Mouse (Mus musculus) cerebellum, adult 2 months (tissue): ENCODE results near the gene Cldn12. TPM values are rescaled to one million over a fixed set of nuclear protein-coding genes. Genes with fewer than 3 reads are reported as not detected.

Experiments used
- DNase-seq, 2 experiments: peaks; one replicate each; pipeline ENCODE4 v3.0.0; 2021
- H3K27ac ChIP-seq: fragments of 200-500 bp; 2 replicates; pipeline ENCODE4 v1.5.1; 2012; ENCODE audit warnings: low read length, control low read depth, inconsistent platforms; ENCODE audit not compliant: insufficient read depth
- H3K27me3 ChIP-seq: fragments of 200-500 bp; 2 replicates; pipeline ENCODE4 v1.6.1; 2012; ENCODE audit warnings: inconsistent platforms, mild to moderate bottlenecking, low read length, moderate library complexity; ENCODE audit not compliant: control insufficient read depth, insufficient read depth
- H3K4me1 ChIP-seq: fragments of 200-500 bp; 2 replicates; pipeline ENCODE4 v1.6.1; 2011; ENCODE audit warnings: low read length; ENCODE audit not compliant: control insufficient read depth, insufficient read depth
- H3K4me3 ChIP-seq: fragments of 200-500 bp; replicated peaks from 2 replicates; pipeline ENCODE3; 2011; ENCODE audit warnings: mild to moderate bottlenecking, low read depth, low read length, control low read depth; ENCODE audit not compliant: insufficient read depth
- CTCF ChIP-seq: fragments of 200-500 bp; IDR thresholded peaks from 2 replicates; pipeline ENCODE4 v1.5.1; 2011; ENCODE audit warnings: low read depth, mild to moderate bottlenecking, control low read depth, low read length, moderate library complexity, borderline replicate concordance; ENCODE audit not compliant: insufficient read depth
- POLR2A ChIP-seq: fragments of 200-500 bp; IDR thresholded peaks from 2 replicates; pipeline ENCODE4 v1.6.1; 2011; ENCODE audit warnings: low read length, control low read depth, borderline replicate concordance; ENCODE audit not compliant: insufficient read depth
- WGBS: fragments of 180-500 bp; shearing (Covaris S2); methylation state at CpG from one replicate; pipeline ENCODE4 v1.1.7; 2018; 5-methylcytosine and 5-hydroxymethylcytosine counted together
- polyA plus RNA-seq: library from polyadenylated mRNA; depleted of rRNA; stranded (reverse); fragments of >200 nt; gene quantifications from 2 replicates; pipeline ENCODE4 v1.2.3, GENCODE M21; 2012; rRNA removed

Cldn12 gene
- polyA plus RNA-seq, result 44.9 and 45.0 TPM in 2 replicates

DNA sequence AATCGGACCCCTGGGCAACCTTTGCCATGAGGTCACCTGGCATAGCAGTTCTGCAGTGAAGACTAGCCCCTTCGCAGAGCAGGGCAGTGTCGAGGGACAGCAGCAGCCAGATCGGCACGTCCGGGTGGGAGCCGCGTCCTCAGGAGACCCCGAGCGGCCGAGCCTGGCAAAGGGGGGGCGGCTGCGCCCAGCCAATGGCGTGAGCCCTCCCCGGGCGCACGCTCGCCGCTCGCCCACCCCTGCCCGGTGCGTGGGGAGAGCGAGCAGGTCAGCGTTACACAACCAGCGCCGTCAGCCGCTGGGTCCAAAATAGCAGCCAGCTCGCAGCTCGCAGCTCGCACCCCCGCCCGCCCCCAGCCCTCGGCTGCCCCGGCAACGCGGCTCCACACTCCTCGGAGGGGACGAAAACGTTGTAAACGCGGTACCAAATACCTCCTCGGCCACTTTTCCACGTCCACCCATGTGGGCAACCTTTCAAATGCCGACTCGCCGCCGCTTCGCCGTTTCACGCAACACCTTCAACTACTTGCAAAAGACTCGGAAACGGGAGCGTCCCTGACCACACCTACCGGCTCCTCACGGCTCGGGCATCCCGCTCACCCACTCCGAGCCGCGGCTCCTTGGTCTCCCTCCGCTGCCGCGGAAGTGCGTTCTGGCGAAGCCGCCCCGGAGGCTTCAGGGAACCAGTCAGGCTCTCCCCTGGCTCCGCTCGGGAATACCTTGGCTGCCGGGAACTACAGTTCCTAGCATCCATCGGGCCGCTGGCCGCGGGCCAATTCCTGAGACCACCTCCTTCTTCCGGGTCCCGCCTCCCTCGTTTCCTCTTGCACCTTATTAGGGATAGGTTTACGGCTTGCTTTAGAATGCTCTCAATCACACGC lies at the start of gene Cldn12:
TSS of gene Cldn12 (minus strand) at position 763 of the 881 bp plus-strand sequence.
- Histone ChIP-seq H3K4me3 (peak within 1 kb of the TSS; percentile 94), H3K27ac (peak within 1 kb of the TSS; percentile 93), H3K27me3 (no peaks in the 10 kb centered on the region), H3K4me1 (peaks cover 6% of the 10 kb centered on the region; the same call in 1 of the 2 replicates)
- peak; percentile 66; the same call in 1 of the 2 replicates for TF ChIP-seq POLR2A
- TF ChIP-seq CTCF, result no peak
- WGBS, result under 1% methylated on average over 79 of the region's 79 CpGs
- DNase-seq, result peak; percentile 97 to 98

DNA sequence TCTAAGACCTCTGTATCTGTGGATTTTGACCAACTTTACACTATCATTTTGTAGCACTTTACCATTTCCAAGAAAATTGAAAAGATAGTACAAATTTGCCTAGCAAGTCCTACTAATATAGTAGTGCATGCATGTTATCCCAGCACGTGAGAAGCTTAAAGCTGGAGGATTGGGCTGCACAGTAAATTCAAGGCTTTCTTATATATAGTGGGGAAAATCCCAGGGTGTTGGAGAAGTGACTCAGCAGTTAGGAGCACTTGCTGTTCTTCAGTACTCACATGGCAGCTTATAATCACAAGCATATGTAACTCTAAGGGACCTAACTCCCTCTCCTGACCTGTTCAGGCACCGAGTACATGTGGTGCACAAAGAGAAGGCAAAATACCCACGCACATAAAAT lies 47.7 kb upstream of the Cldn12 start:
- Histone ChIP-seq H3K27me3 (no peaks in the 10 kb centered on the region), H3K4me3 (no peak overlapping the region), H3K4me1 (no peaks in the 10 kb centered on the region), H3K27ac (no peak overlapping the region)
- no peak for TF ChIP-seq CTCF
- no peak for TF ChIP-seq POLR2A
- no peak for DNase-seq
- WGBS, result 73% methylated on average over 3 of the region's 3 CpGs

DNA sequence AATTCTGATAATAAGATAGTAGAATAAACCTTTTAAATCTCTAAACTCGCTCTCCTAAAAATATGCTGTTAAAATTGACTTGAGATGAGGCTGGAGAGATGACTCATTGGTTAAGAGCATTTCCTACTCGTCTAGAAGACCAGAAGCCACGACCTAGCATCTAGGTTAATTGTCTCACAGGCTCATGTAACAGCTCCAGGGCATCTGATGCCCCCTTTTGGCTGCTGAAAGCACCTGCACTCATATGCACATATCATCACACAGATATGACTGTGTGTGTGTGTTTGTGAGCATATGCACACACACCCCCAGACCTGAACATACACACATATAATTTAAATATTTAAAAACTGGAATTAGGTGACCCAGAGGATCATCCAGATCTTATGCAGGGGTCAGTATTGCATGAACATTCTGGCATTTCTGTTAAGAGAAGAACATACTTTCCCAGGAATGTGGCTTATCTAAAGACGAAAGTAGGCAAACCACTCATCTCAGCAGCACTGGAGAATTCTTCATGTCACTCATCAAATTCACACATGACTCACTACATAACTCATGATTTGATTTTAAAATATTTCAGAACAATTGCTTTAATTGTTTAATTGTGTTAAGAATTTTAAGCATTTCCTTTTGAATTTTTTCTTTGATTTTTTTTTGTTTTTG lies 46.4 kb upstream of the Cldn12 start:
- Histone ChIP-seq H3K4me1 (no peaks in the 10 kb centered on the region), H3K27ac (no peak overlapping the region), H3K4me3 (no peak overlapping the region), H3K27me3 (no peaks in the 10 kb centered on the region)
- WGBS, result 71% methylated on average over 4 of the region's 4 CpGs
- DNase-seq, result no peak
- TF ChIP-seq CTCF, result no peak
- no peak for TF ChIP-seq POLR2A

DNA sequence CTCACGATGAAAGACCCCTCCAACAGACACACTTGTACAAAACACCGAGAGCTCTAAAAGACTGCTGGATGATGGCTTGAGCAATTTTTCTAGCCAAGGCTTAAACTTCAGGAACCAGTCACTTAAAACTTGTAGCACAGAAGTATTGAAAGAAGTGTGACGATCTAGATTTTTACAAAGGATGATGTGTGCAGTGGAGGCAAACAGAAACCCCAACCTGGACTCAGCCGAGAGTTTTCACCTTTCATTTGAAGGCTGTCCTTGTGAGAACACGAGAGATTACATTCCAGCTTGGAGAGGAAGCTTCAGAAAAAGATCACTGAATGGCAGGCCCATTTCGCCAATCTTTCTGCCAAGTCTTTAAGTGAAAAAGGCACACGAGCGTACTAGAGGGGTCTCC lies 45.0 kb upstream of the Cldn12 start:
- Histone ChIP-seq H3K27ac (no peak overlapping the region), H3K4me3 (peak overlapping the region; percentile 93), H3K27me3 (no peaks in the 10 kb centered on the region), H3K4me1 (no peaks in the 10 kb centered on the region)
- WGBS, result 29% methylated on average over 8 of the region's 8 CpGs
- peak in 1 of 2 experiments; percentile 4 for DNase-seq
- no peak for TF ChIP-seq POLR2A
- no peak for TF ChIP-seq CTCF

DNA sequence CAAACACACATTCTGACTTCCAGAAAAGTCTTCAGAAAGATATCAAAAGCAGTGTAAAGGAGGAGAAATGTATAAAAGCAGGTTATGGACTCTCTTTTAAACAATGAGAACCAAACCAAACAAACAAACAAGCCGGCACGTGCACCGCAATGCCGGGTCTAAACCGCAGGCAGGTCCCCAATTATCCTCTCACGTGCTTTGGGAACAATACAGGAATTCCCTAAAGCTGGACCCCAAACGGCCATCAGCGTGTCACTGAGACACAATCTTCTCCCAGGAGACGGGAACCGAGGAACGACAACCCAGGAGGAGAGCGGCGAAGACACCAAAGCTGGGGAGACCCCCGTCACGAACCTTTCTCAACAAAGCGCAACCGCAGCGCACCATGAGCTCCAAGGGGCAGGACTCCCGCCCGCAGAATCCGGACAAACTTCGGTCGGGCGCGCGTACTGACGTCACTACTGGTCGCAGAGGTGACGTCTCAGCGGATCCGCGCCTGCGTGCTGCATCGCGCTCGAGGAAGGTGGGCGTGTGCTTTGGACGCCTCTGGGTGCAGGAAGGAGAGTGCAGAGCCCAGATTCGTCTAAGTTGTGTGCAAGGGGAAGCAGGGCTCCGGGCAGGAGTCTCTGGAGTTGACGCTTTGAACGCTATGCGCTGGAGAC lies 44.5 kb upstream of the Cldn12 start, which contains the start of gene Gtpbp10:
TSS of gene Gtpbp10 (minus strand) at position 460 of the 662 bp plus-strand sequence.
- peak; percentile 89 to 94 for DNase-seq
- peak within 1 kb of the TSS; percentile 93 for H3K4me3 ChIP-seq
- TF ChIP-seq POLR2A (peak; percentile 81), CTCF (no peak)
- H3K27ac ChIP-seq, result no peak within 1 kb of the TSS
- no peaks in the 10 kb centered on the region for H3K4me1 ChIP-seq
- no peaks in the 10 kb centered on the region for H3K27me3 ChIP-seq
- under 1% methylated on average over 43 of the region's 43 CpGs for WGBS

DNA sequence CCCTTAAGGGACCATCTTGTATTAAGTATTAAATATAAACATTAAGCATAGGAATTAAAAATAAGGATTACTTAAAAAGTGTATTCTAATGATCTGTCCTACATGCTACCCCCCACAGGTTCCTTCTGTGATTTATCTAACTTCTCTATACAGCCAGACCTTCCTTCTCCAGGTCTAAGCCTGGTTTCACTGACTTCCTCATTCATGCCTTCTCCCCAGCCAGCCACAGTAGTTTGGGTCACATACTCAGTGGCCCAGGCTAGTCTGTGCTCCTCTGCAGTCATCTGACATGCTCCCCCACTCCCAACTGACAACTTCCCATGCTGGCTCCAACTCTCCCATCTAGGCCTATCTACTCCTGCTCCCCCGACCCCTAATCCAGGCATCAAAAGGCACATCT lies 36.4 kb upstream of the Cldn12 start:
- Histone ChIP-seq H3K4me3 (no peak overlapping the region), H3K27ac (no peak overlapping the region), H3K4me1 (no peaks in the 10 kb centered on the region), H3K27me3 (no peaks in the 10 kb centered on the region)
- TF ChIP-seq CTCF (no peak), POLR2A (no peak)
- no peak for DNase-seq
- 97% methylated on average over 1 of the region's 1 CpGs for WGBS

DNA sequence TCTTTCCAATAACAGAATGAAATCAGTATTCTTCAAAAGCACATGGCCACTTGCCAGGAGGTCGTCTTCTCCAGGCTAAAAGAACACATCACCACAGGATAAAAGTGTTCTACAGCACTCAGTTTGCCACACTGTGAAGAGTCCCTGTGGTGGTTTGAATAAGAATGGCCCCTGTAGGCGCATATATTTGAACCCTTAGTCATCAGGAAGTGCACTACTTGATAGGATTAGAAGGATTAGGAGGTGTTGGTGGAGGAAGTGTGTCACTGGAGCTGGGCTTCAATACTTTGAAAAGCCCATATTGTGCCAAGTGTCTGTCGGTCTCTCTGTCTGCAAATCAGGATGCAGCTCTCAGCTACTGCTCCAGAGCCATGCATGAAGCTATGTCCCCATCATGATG lies 25.6 kb upstream of the Cldn12 start:
- H3K27ac ChIP-seq, result no peak overlapping the region
- 44% methylated on average over 3 of the region's 3 CpGs for WGBS
- no peak overlapping the region for H3K4me3 ChIP-seq
- no peak for TF ChIP-seq POLR2A
- TF ChIP-seq CTCF, result no peak
- DNase-seq, result no peak
- no peaks in the 10 kb centered on the region for H3K27me3 ChIP-seq
- no peaks in the 10 kb centered on the region for H3K4me1 ChIP-seq

DNA sequence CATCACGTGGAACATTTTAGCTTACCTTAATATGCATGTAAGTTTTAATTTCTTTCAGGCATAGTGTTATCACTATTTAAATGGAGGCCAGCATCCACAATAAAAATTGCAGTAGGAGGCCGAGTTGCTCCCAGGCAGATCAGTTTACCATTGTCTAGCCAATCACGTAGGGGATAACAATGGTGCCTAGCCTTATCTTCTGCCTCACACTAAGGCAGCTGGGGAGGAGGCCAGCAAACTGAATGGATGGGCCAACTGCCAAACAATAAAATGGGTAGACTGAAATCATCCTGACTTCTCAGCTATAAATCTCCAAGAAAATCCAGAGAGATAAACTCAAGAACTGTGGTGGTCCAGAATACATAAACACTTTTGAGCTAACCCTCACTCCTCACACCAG lies 25.0 kb upstream of the Cldn12 start:
- no peak overlapping the region for H3K27ac ChIP-seq
- 64% methylated on average over 3 of the region's 3 CpGs for WGBS
- no peak overlapping the region for H3K4me3 ChIP-seq
- no peak for DNase-seq
- no peaks in the 10 kb centered on the region for H3K27me3 ChIP-seq
- H3K4me1 ChIP-seq, result no peaks in the 10 kb centered on the region
- no peak for TF ChIP-seq CTCF
- TF ChIP-seq POLR2A, result no peak
